Mouse (Mus musculus) CD8-positive naive resting alpha-beta T cell, adult 2 months (primary cell): ENCODE data around the gene Scn9a.

Experiments used
- DNase-seq, 2 experiments: peaks; one replicate each; pipeline ENCODE4 v3.0.0; 2022; ENCODE audit warnings: low read depth in 2 of 2, low spot score in 2 of 2

Scn9a gene

DNA sequence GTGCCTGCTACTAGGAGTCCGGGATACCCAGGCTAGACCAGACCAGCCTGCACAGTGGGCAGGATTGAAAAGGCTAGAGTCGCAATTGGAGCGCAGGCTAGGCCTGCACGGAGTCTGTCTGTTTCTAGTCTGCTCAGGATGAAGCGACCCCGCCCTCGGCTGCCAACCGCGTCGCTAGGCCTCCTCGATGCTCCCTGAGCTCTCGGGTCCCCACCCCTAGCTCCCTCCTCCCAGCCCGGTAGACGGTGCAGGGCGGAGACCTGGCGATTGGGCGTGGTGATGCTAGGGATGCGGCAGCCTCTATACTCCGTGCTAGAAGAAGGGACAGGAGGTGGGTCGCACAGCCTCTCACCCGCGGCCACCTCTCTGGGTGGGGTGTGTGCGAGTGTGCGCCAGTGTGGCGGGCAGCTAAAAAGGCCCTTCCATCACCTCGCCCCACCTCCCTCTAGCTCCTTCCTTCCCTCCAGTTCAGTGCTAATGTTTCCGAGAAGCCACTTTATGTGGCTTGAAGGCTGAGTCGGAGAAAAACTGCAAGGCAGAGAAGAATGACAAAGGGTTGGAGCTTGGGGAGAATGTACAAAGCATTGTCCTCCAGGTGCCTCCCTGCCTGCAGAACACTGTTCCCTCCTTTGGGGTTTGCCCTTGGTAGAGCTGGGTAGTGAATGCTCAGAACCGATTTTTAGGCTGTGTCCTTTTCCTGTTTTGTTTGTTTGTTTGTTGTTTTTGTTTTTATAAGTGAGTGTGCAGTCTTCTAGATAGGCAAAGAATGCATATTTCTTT, at the start of gene Scn9a:
Gene Scn9a, minus strand, starts transcription at position 383 of the 780 bp plus-strand sequence.
- DNase-seq = no peak

DNA sequence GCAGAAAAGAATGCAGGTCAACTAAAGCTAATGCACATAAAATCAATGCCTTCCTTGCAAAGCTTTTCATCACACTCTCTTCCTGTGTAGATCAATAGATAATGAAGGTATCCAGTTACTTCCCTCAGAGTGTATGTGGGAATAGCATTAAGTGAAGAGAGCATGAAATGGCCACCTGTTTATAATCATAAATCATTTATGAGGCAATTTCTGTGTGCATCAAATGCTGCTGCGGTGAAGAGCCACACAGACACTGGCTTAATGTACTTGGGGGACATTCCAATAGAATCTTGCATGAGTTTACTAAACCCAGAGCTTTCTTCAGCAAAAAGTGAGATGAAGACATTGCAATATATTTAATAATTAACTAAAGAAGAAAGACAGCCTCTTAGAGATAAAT, 27.2 kb upstream of the Scn9a start:
- DNase-seq = no peak

DNA sequence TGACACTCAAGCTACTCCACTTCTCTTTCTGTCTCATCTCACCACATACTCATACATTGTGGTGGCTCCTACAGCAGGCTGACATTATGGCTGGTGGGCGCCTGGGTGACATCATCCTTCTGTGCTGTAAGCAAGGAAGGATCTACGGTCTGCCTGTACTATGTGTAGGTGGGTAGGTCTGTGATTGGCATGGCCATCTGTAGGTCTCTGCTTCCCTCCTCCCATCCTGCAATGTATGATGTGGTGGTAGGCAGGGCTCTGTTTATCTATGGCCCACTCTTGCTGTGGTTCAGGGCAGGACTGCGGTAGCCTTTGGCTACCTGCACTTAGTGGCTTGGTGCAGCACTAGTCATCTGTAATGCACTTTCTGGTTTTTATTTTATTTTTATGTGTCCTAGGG, 21.7 kb upstream of the Scn9a start:
- no peak for DNase-seq

DNA sequence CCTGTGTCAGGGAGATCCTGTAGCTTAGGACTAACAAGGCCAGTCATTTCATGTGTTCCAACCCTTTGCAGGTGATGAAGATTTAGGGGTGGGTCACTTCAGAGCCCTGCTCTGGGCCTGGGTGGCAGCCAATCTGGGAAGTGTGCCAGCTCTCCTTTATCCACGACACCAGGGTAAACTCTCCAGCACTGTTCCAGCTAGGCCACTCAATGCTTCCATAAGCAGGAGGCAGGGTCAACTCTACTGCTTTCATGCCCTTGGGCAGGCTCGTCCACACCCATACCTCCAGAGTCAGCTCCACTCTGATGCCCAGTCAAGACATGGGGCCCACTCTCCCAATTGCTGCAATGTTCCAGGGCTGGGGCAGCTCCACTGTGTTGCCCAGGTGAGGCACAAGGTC, 20.7 kb upstream of the Scn9a start:
- no peak for DNase-seq

DNA sequence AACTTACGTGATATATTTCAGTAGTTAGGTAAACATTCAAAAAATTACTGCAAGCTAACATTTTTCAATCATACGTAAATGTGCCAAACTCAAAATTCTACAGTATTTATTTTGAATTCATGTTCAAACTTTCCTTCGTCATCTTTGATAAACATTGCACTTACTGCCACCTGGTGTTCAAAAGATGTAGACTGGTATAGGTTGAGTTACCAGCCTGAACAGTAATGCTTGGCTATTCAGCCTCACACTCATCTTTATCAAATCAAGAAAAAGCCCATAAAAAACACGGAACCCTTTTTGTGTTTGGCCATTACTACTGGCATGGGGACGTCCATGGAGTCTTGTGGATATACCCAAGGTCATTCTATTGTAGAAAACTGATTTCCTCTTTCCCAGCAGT, 9.6 kb upstream of the Scn9a start:
- no peak for DNase-seq

DNA sequence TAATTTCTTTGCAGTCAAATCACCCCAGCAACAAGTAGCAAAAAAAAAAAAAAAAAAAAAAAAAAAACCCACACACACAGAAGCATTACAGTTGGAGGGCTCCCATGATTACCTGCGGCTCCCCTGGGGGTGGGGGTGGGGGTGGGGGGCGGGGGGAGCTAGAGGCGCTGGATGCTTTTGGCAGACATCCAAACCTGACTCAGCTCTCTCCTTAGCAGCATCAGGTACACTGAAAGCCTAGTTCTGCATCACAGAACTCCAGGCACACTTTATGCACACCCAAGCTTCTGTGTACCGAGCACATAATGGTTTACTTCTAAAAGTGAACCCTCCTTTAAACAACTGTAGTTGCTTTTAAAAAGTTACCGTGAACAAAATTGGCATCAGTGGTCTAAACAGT, 2.0 kb downstream of the Scn9a start:
- DNase-seq = no peak

DNA sequence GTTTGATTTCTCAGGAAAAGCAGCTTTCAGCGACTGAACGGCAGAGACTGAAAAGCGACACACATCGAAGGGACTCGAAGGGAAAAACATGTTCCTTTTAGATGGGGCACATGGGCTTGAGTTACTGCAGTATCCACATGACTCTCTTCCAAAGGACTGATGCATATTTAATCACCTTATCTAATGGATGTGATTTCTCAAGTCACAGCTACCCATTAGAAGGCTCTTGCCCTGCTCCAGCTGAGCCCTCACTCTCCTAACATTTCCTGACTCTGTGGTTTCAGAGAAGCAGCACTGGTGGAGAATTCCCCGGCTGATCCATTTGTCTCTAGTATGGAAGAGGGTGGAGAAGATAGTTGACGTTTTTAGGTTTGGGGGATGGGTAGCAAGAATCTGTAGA, 23.7 kb downstream of the Scn9a start:
- no peak for DNase-seq

DNA sequence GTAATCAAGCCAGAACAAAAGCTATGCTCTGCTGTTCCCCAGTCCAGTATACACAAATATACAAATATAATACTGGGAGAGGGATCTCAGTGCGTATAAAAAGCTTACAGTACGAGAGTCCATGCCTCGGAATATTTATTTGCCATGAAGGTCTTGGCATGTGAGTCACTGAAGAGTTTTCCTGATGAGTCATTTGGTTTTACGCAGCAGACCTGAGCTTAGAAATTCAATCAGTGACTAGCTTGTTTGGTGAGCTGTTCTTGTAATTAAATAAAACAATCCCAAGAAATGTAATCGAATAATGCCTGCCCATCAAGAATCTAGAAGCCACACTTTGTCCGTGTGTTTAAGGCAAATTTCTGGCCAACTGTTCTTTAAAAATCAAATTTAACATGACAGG, 37.4 kb downstream of the Scn9a start:
- DNase-seq = no peak

DNA sequence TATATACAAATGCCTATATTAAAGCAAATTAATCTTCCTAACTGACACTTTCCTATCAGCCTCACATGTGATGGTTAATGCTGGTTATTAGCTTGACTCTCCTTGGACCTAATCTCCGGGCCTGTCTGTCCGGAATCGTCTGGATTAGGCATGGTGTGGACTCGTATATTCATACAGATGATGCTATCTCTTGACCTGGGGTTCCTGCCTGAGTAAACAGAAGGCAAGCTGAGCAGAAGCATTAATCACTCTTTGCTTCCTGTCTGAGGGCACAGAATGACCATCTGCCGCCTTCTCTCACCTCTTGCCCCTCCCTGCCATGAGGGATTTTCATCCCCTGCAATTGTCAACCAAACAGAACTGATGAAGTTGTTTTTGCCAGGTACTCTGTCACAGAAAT, 38.6 kb downstream of the Scn9a start:
- no peak for DNase-seq

DNA sequence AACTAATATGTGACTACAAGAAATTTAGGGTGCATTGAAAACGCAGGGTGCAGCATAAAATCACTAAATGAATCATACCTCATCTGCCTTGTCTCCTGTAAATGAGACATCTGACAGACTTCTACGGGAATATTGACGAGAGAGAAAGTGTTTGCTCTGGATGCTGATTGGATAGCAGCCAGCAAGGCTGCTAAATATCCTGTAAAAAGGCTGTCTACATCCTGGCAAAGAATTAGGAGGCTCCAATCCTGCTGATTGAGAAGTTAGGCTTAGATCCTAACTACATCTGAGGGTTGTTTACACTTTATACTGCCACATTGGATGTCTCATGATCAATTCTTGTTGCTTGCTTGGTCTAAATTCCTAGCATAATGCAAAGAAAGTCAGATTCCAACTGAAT, 44.6 kb downstream of the Scn9a start:
- no peak for DNase-seq

DNA sequence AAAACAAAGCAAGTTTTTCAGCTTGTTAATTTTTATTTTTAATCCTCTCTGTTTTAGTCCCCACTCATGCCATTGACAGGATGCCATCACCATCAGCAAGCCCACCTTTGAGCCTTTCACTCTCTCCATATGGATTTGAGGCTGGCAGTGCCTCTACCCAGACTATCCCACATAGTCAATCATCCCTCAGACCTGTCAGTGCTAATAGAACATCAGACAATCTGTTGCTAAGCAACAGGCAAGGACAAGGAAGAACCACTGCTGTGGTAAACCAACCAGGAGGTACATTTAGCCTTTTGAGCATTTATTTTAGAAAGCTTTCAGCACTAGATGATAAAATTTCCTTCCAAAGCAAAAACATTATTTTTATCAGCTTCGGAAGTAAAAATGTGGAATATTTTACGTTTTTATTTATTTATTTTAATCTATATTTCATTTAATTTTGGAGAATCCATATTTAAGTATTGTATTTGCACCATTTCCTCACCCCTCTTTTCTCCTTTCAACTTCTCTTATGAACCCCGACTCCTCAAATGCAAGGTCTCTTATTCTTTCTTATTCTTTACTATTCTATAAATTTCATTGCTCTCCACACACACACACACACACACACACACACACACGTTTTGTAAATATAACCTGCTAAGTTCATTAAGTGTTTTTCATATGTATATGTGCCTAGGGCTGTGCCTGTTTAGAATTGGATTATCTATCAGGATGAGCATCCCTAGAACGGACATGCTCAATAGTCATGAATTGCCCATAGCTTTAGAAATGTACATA, 54.5 kb downstream of the Scn9a start:
- no peak for DNase-seq

DNA sequence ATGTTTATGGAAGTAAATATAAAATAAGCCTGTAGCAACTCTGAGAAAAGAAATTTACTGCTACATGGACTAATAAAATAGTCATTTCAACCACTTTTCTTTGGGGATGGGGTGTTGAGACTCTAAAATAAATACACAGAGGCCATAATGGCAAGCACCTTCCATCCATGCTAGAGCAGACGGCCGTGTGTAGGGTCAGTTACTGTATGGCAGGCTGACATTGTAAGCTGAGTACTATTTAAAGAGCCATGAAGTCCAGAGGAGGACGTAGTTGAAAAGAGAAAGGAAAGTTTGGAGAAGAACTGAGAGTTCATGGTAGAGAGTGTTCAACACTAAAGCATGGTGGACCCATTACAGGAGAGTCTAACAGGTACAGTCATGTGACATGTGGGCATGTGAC, 86.5 kb downstream of the Scn9a start:
- no peak for DNase-seq

DNA sequence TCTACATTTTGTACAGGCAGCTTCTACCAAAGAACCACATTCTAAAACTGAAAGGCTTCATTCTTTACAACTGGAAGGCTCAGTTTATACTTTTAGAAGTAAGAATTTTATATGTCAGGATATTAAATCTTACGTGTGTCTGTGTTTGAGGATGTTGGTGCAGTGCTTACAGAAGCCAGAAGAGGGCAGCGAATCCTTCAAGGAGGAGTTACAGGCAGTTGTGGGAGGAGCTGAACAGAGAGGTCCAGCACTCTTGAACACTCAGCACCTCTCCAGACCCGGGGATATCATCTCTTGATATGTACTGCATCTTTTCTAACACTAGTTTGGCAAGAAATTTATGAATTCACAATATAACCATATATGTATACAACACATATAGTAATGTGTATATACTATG, 114.8 kb downstream of the Scn9a start:
- DNase-seq = no peak

DNA sequence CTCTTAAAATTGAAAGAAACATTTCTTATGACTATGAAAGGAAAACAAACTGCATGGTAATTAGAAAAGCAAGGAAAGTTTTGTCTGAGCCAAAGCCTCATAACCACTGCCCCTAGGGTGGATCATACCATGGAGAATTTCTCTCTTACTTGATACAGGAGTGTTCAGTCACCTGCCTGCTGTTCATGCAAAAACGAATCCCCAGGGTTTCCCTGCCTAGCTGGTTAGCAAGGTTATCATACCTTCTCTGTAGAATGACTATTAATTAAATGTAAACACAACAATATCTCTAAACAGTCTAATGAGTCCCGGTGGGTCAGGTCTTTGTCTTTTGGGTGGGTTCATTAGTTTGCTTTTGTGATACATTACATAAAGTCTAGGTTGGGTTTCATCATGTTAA, 123.3 kb downstream of the Scn9a start:
- DNase-seq = no peak

DNA sequence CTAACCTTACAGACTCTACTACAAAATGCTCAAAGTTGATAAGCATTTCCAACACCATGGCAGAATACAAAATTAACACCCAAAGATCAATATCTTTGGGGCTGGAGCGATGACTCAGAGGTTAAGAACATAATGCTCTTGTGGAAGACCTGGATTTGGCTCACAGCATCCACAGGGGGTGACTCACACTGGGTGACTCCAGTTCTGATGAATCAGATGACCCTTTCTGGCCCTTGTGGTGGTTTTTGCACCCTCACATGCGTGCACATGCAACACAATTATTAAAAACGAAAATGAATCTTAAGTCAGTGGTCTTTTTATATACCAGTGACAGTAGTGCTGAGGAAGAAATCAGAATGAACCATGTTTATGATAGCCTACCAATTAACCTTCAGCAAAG, 126.7 kb downstream of the Scn9a start:
- DNase-seq = no peak

DNA sequence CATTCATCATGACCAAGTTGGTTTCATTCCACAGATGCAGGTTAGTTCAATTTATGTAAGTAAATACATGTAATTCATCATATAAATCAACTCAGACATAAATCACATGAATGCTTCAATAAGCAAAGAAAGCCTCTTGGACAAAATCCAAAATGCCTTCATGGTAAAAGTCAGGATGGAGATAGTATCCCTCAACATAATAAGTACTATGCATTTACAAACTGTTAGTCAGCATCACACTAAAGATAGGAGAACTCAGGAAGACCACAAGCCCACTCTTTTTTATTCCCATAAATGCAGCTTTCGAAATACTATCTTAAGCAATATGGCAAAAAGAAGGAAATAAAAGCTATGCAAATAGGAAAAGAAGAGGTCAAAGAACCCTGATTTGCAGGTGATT, 127.1 kb downstream of the Scn9a start:
- no peak for DNase-seq

DNA sequence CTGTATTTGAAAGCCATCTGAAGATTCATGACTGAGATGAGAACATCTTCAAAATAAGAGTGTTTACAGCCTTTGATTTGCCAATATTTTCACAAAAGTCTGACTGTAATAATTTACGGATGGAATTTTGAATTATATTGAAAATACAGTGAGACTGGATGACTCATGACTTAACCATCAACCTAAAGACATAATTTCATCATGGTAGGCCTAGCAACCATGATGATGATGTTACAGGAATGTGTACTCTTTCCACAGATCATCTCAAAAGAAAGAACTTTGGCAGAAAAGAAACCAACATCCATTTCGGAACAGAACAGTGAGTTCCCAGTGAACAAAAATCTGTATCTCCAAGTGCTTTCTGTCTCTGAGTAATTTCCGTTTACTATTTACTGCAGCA, 132.6 kb downstream of the Scn9a start:
- no peak for DNase-seq

DNA sequence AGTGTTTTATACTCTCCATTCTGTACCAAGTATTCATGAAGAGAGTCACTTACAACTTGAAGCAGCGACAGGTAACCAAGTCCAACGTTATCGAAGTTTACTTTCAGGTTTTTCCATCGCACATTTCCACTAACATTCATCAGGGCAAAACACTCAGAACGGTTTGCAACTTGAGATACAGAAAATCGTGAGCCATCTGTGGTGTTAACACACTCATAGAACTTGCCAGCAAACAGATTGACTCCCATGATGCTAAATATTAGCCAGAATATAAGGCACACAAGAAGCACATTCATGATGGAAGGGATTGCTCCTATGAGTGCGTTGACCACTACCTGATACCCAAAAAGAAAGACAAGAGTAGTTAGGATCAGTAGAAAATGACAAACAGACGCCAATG, 140.2 kb downstream of the Scn9a start:
- DNase-seq = no peak

DNA sequence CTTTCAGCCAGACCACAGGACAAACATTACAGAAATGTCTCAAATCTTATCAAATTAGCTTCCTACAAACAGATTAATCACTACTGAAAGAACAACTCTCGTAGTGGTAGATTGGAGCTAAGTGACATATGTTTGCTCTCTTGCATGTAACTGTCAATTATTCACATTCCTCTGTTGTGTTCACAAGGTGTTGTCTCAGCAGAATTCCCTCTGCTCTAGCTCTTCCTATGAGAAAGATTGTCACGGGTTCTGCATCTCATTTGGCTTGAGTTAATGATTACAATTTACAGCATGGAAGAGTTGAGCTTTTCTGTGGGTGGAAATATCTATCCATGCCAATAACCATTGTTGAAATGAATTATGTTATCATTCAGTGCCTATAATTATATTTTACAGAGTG, 156.4 kb downstream of the Scn9a start:
- DNase-seq = no peak

DNA sequence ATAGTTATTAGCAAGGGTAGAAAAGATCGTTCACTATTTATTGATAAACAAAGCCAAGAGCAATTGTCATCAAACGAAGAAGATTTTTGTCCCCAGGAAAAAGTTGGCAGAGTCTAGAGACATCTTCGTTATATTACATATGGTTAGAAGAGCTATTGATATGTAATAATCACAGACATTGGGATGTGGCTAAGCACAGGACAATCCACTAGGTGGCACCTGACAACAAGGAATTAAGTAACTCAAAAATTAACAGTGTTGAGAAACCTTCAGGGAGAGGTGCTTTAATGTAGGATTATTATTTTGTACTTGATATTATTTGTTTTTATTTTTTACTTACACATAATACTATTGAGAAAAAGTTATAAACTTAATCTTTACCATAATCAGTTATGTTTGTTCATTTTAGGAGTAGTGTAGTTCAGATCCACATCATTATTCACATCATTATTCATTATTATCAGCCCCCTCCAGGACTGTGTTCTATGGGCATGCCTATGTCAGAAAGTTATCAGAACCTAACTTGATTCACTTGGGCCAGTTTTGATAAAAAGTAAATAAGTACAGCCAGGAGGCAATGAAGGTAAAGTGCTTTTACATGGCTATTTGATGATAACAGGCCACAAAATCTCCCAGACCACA, 161.5 kb downstream of the Scn9a start:
- DNase-seq = no peak

DNA sequence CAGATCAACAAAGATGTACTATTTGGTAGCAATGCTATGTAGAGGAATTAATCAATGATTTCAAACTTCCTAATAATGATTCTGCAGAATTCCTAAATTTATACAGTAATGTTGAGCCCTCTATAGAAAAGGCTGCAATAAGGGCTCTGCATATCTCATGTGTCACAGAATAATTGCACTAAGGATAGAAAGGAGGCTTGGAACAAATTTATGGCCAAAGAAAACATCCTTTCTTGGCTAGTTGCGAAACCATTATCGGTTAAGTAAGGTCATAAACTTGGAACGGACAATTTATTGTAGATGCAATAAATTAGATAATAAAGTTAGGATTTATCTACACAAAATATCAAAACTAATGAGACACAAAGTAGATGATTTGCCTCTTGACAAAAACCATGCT, 169.3 kb downstream of the Scn9a start:
- DNase-seq = no peak

DNA sequence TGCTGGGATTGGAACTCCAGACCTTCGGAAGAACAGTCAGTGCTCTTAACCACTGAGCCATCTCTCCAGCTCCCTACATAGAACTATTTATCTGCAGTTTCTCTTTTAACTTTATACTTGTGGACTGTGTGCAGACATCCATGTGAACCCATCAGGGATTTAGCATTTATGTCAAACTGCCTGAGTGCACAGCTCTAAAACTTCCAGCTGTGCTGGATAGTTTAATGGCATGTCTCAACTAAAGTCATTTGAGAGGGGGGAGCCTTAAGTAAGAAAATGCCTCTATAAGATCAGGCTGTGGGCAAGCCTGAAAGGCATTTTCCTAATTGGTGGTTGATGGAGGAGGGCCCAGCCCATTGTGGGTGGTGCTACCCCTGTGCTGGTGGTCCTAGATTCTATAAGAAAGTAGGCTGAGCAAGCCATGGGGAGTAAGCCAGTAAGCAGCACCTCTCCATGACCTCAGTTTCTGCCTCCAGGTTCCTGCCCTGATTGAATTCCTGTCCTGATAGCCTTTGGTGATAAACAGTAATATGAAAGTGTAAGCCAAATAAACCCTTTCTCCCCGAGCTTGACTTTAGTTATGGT, 169.8 kb downstream of the Scn9a start:
- DNase-seq = no peak
